Mouse (Mus musculus) kidney, postnatal 4 days (tissue): ENCODE measurements around the gene Qpct.

Experiments used
- DNase-seq, 2 experiments: peaks; one replicate each; pipeline ENCODE4 v3.0.0; 2021; ENCODE audit warnings: mixed read lengths in 2 of 2

The Qpct gene

DNA sequence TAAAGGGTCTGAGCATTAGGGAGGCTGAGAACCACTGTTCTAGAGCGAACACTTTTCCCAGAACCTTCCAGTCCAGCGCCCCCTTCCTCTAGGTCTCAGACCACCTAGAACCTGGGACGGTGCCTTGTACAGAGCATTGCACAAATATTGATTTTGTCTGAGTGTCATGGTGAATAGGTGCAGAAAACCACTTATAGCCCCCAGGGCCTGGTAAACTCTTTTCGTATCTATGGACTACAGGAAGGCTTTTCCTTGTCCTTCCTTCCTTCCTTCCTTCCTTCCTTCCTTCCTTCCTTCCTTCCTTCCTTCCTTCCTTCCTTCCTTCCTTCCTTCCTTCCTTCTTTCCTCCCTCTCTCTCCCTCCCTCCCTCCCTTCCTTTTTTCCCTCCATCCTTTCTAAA is at the start of gene Qpct:
Gene Qpct, plus strand, starts transcription at position 301 of the 400 bp plus-strand sequence.
- DNase-seq, result no peak

- no peak for DNase-seq
These were observed 38.1 kb upstream of the Qpct start for GRCm38 (mm10) chr17:79013625-79014024.

DNA sequence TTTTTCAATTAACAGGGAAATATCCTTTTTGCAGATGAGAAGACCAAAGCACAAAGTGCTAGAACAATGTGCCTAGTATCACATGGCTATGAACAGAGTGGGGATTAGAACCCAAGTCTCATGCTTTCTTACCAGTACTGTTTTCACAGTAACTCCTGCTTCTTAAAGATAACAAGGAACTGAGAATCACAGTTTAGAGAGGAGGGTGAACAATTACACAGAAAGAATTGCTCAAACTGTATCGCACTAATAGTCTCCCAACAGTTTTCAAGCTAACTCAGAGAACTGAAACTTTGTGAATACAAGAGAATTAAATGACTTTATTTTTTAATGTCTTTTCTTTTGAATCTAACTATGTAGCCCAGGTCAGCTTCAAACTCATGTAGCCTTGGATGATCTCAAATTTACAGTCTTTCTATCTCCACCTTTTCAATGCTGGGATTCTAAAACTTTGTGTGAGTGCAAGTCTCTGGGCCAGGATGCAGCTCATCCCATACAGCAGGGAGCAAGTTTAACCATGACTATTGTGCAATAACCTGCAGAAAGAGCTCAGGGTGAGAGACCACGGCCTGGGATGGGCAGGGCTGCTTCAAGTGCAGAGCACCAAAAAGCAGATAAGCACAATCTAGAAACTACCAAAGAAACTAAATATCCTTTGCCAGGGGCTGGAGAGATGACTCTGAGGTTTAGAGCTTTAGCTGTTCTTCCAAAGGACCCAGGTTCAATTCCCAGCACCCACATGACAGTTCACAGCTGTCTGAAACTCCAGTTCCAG is 36.6 kb upstream of the Qpct start:
- DNase-seq, result no peak

DNA sequence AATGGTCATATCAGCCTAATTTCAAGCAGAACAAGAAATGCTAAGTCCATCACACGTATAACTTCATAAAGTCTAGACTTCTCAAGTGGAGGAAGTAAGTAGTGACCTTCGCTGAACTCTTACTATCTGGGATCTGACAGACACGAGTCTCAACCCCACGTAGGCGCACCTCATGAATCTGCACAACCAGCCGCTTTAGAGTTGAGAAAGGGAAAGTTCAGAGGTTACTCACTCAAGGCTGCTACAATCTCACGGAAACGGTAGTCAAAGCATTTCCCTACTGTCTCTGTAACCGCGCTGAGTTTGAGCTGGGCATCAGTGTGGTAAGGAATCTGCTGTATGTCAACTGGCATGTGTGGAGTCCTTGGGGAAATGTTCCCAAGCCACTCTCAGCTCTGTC is 35.9 kb upstream of the Qpct start:
- no peak for DNase-seq

DNA sequence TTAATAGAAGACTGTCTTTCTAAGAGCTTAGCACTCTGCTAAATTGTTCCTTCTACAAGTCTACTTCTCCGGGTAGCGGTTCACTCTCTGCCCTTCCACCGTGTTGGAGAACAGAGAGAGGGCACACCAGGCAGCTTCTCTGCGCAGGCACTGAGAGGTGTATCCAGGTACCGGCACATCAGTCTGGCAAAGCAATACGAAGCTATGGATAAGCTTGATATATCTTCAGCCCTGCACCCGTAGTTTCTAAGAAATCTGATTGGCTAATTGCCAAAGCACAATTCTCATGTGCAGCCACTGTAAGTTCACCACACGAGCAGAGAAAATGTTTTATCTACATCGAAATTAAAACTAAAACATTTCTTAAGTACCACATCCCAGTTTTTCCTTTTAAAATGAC is 33.3 kb upstream of the Qpct start:
- peak; percentile 11 to 18 for DNase-seq

GRCm38 (mm10) chr17:79019726-79020207 is 31.9 kb upstream of the Qpct start:
- no peak for DNase-seq

DNA sequence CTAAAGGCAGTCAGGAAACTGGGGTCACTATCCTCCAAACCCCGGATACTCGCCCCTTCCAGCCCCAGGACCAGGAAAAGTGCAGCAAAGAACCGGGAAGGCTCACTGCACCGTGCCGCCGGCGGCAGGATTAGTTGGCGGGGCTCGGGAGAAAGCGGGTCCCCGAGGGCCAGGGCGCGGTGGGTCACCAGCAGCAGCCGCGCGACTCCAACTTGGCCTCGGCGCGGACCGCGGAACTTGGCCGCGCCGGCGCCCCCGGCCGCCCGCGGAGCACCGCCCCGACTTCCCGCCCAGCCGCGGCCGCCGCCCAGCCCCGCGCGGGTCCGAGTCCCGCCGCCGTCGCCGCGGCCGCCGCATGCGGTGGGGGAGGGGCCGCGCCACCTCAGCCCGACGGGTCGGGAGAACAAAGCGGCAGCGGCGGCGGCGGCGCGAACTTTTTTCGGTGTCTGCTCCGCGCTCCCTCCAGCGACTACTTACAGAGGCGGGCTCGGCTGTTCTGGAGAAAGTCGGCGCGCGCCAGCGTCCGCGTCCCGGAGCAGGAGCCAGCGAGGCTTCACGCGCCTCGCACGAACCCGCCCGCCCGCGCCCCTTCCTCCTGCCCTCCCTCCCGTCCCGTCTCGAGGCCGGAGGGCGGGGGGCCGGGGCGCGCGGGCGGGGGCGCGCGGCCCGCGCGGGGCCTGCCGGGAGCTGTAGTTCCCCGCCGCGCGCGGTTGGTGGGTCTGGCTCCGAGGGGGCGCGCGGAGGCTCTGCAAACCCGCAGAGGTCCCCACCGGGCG is 31.3 kb upstream of the Qpct start, which contains the start of gene Prkd3:
Gene Prkd3, minus strand, starts transcription at position 609 of the 776 bp plus-strand sequence.
- peak; percentile 80 to 86 for DNase-seq

GRCm38 (mm10) chr17:79020984-79021335 is 30.7 kb upstream of the Qpct start:
- DNase-seq, result no peak

- no peak for DNase-seq
These were observed 29.0 kb upstream of the Qpct start for GRCm38 (mm10) chr17:79022746-79023145.

GRCm38 (mm10) chr17:79024544-79024943 is 27.2 kb upstream of the Qpct start:
- DNase-seq, result no peak

DNA sequence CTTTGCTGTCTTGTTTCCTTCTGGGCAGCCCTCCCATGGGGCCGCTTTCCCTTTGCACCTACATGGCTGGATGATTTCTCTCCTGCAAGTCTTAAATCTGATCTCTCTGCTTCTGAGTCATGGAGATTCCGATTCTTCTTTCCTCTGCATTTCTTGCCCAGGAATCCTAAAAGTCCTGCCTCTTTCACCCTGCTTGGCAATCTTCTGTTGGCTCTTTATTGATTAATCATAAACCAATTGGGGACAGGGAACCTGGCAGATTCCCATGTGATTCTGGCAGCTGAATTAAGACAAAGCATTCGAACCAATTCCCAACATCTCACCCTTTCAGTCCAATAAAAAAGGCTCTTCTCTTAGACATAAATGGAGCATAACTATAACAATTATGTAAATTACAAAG is 22.5 kb upstream of the Qpct start:
- DNase-seq, result no peak

DNA sequence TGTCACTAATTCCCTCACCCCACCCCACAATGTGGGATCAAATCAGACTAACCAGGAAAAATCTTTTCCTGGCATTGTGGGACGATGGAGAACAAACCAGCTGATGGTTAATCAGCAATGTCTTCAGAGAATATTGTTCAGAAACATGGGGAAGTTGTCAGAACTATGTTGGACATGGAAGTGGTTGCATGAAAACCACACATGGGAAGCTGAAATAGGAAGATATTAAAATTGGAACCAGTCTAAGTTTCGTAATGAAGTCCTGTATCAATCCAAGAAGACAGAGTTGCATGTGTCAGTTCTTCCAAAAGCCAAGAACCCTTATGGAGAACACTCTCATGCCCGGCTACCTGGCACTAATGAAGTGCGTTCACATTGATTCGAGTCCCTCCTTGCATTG is 20.1 kb upstream of the Qpct start:
- DNase-seq, result no peak

DNA sequence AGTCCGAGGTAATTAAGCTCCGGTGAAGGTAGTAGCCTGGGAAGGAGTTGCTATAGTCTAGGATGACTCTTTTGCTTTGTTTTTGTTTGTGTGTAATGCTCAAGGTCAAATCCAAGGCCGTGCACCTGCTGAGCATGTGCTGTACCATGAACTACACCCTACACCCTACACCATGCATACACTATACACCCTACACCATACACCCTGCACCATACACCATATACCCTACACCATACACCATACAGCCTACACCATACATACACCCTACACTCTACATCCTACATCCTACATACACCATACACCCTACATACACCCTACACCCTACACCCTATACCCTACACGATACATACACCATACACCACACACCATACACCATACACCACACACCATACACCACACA is 18.9 kb upstream of the Qpct start:
- DNase-seq, result no peak

DNA sequence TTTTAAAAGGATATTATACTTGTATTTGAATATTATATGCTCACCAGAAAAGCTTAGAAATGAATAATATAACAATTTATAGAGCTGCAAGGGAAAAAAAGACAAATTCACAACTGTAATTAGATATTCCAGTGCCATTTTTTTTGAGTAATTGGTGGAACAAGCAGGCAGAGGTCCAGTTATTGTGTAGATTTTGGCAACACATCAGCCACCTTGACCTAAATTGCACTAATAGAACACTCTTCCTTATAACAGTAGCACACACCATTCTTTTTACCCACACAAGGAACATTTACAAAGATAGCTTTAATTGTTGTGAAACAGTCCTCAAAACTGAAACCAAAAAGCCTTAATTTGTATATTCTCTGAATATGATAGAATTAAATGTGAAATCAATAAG is 12.0 kb upstream of the Qpct start:
- DNase-seq, result no peak

- no peak for DNase-seq
These were observed 8.0 kb upstream of the Qpct start for GRCm38 (mm10) chr17:79043705-79044104.

DNA sequence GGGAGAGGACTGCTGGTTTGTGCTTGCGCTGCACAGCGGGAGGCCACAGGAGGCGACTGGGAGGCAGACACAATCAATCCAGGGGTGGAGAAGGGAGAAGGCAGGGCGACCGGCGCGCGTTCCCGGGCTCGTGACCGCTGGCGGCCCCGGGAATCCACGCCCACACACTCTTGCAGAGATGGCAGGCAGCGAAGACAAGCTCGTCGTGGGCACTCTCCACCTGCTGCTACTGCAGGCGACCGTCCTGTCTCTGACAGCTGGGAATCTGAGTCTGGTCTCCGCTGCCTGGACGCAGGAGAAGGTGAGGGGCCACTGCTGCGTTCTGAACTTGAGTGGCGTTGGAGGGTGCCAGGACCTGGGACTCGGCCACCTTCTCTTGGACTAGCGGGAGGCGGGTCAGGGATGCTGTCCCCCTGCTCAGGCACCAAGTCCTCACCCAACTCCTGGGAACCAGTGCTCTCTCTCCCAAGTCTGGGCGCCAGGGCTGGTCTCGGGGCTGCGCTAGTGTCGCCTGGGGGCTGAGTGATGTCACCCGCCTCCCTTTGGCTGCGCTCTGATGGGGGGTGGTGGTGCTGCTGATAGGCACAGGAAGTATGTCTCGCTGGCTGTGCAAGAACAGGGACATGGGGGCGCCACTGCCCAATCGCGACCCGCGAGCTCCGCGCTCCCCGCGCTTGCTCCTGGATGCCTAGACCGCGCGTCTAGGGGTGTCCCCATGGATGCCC is 544 bp downstream of the Qpct start:
- peak; percentile 73 to 81 for DNase-seq

DNA sequence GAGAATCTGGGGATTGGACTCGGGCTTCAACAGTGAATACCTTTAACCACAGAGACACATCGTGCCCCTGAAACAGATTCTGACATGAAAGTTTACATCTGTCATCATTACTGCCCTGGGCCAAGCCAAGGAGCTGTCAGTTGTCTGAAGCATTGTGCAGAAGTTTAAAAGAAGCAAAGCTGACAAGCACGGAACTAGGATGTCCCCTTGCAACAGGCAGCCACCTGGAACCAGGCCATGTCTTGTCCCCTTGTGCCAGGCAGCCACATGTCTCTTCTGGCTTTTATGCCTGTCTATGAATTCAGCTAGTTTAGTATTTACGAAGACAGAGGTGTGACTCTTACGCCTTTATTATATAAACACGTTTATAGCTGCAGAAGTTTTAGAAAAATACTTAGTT is 6.6 kb downstream of the Qpct start:
- no peak for DNase-seq

- no peak for DNase-seq
These were observed 8.5 kb downstream of the Qpct start for GRCm38 (mm10) chr17:79060221-79060620.

DNA sequence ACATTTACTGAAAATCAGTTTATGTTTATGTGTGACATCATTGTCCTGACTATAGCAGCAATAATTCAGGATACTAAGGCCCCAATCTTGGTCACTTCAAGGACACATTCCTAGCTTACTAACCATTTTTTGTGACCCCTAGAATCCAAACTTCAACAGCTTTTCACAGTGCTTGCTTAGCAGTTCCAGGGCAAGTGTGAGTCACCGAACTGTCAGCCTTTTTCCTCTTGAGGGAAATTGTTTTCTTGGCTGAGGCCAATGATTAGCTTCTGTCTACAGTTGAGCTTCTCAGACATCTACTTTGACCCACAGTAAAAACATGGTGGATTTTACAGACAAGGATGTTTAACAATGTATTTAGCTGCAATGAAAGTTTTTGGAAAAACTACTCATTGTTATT is 12.5 kb downstream of the Qpct start:
- DNase-seq, result no peak

GRCm38 (mm10) chr17:79068581-79068980 is 16.9 kb downstream of the Qpct start:
- DNase-seq, result no peak

DNA sequence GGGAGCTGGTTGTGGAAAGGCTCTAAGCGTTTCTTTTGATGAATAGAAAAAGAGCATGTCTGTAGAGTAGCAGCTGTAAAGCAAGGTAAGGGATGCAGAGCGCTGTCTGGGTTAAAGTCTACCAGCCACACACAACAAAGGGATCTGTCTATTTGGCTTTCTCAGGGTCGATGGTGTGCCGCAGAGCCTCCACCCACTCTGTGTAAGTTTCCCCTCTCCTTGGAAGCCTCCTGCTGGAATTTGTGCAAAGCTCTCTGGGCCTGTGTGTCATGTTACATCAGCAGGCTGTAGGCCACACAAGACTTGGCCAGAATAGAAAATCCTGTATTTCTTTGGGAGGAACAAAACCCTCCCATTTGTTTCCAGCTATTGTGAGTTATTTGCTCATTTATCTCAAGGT is 17.3 kb downstream of the Qpct start:
- DNase-seq, result peak in 1 of 2 experiments; percentile 10

DNA sequence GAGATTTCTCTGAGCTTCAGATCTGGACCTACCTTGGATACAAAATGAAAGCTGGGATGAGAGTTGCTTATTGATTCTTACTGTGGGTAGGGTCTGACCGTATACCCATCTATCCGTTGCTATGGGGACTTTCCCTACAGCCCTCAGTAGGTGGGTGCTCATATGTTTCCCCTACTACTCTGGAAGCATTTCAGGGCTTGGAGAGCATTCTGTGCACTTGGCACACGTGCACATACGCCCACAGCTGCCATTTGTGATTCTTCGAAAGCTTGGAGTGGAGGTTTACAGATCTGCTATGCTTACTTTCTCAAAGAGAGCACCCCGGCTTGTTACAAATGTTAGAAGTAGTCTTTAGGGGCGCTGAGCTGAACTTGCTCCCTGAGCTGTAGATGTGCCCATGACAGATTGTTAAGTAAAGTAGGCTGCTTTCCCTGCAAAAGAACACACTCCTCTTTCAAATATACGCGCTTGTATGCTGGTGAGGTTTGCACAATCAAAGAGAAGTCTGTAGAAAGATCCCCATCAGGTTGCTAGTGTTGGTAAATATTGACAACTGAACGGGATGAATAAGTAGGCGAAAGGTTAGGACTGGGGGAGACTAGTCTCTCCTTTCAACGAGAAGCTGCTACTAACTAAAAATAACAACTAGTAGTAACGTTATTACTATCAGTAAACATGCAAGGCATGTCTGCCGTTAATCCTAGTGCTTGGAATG is 18.2 kb downstream of the Qpct start:
- DNase-seq, result no peak

GRCm38 (mm10) chr17:79071951-79072350 is 20.2 kb downstream of the Qpct start:
- DNase-seq, result no peak
